Mouse (Mus musculus): ENCODE measurements at regions not wholly inside any gene's neighbourhood (a gene's known extent, or its start where the extent isn't known, plus 50 kb on each side); places are given as distances from the start of the nearest gene placed in this dataset.

GRCm38 (mm10) chr12:25200161-25200560 is 103.2 kb upstream of the Id2 start:
- TF ChIP-seq ZC3H11A (IDR thresholded peaks at IDR 0.05; ENCODE audit: borderline replicate concordance, low read depth, low read length): no peak
- no peak for TF ChIP-seq MAFK (IDR thresholded peaks at IDR 0.05; ENCODE audit: insufficient read depth, low read depth, low read length)
- no peak for TF ChIP-seq ZNF384 (IDR thresholded peaks at IDR 0.05; ENCODE audit: low read depth, low read length)
- no peak for TF ChIP-seq HCFC1 (IDR thresholded peaks at IDR 0.05; ENCODE audit: borderline replicate concordance, insufficient read depth, low read length)
